Mouse (Mus musculus) lung, embryonic 14.5 days (tissue): ENCODE measurements at regions not wholly inside any gene's neighbourhood (a gene's known extent, or its start where the extent isn't known, plus 50 kb on each side); places are given as distances from the start of the nearest gene placed in this dataset.

ENCODE experiments used
- ATAC-seq: fragments of 200-750 bp; cut with Nextera tagmentation; 2 replicates; pipeline ENCODE4 v1.8.0; 2017; ENCODE audit warnings: mild to moderate bottlenecking, moderate TSS enrichment, moderate library complexity; ENCODE audit not compliant: insufficient read depth
- DNase-seq: peaks from one replicate; pipeline ENCODE4 v3.0.0-alpha.2; 2015
- H3K27ac ChIP-seq: fragments of 300-500 bp; sonication (generic); 2 replicates; pipeline ENCODE4 v1.5.1; 2014; ENCODE audit warnings: low read depth, mild to moderate bottlenecking, moderate library complexity
- H3K27me3 ChIP-seq: fragments of 300-500 bp; sonication (generic); 2 replicates; pipeline ENCODE4 v1.6.1; 2014; ENCODE audit warnings: low read length, control low read depth; ENCODE audit not compliant: insufficient read depth
- H3K36me3 ChIP-seq: fragments of 300-500 bp; sonication (generic); 2 replicates; pipeline ENCODE4 v1.6.1; 2014; ENCODE audit warnings: control low read depth; ENCODE audit not compliant: insufficient read depth
- H3K4me1 ChIP-seq: fragments of 300-500 bp; sonication (generic); 2 replicates; pipeline ENCODE4 v1.6.1; 2014; ENCODE audit warnings: antibody characterized with exemption, control low read depth; ENCODE audit not compliant: insufficient read depth
- H3K4me2 ChIP-seq: fragments of 300-500 bp; sonication (generic); 2 replicates; pipeline ENCODE4 v1.6.1; 2014; ENCODE audit warnings: mild to moderate bottlenecking
- H3K4me3 ChIP-seq: fragments of 300-500 bp; sonication (generic); 2 replicates; pipeline ENCODE4 v1.5.1; 2014; ENCODE audit warnings: low read depth, low read length
- H3K9ac ChIP-seq: fragments of 300-500 bp; sonication (generic); 2 replicates; pipeline ENCODE4 v1.6.1; 2014
- H3K9me3 ChIP-seq: fragments of 300-500 bp; sonication (generic); 2 replicates; pipeline ENCODE4 v1.6.1; 2016; ENCODE audit warnings: low read depth, low read length, control low read depth
- CTCF ChIP-seq: IDR thresholded peaks from 2 replicates; pipeline ENCODE4 v1.5.1; 2016; ENCODE audit warnings: antibody characterized with exemption, low read depth
- WGBS: fragments of 180-500 bp; shearing (Covaris S2); extraction: QIAGEN DNeasy Blood & Tissue Kit; methylation state at CpG from one replicate; pipeline ENCODE4 v1.1.7; 2014; 5-methylcytosine and 5-hydroxymethylcytosine counted together

- Histone ChIP-seq H3K9ac (no peak overlapping the region), H3K4me2 (no peak overlapping the region), H3K9me3 (no peaks in the 10 kb centered on the region), H3K27me3 (no peaks in the 10 kb centered on the region), H3K36me3 (no peaks in the 10 kb centered on the region), H3K4me1 (no peaks in the 10 kb centered on the region), H3K4me3 (no peak overlapping the region), H3K27ac (no peak overlapping the region)
- no peak for DNase-seq
- TF ChIP-seq CTCF: no peak
- ATAC-seq: no peak
- 75% methylated on average over 4 of the region's 4 CpGs for whole genome bisulfite sequencing
Observed at GRCm38 (mm10) chr15:68811041-68811440, 2310.3 kb upstream of the Lrrc6 start.

- H3K27ac ChIP-seq: no peak overlapping the region
- H3K9me3 ChIP-seq: no peaks in the 10 kb centered on the region
- no peaks in the 10 kb centered on the region for H3K4me1 ChIP-seq
- no peak for TF ChIP-seq CTCF
- ATAC-seq: no peak
- 52% methylated on average over 6 of the region's 6 CpGs for WGBS
- H3K4me3 ChIP-seq: no peak overlapping the region
- H3K9ac ChIP-seq: no peak overlapping the region
- H3K4me2 ChIP-seq: no peak overlapping the region
- no peak for DNase-seq
- H3K36me3 ChIP-seq: no peaks in the 10 kb centered on the region
- no peaks in the 10 kb centered on the region for H3K27me3 ChIP-seq
Observed at GRCm38 (mm10) chr15:68810593-68810992, 2309.9 kb upstream of the Lrrc6 start.

GRCm38 (mm10) chr15:68808175-68808574 is 2307.5 kb upstream of the Lrrc6 start:
- Histone ChIP-seq H3K4me2 (no peak overlapping the region), H3K36me3 (no peaks in the 10 kb centered on the region), H3K4me1 (no peaks in the 10 kb centered on the region), H3K27me3 (no peaks in the 10 kb centered on the region), H3K4me3 (no peak overlapping the region), H3K9me3 (no peaks in the 10 kb centered on the region), H3K9ac (no peak overlapping the region), H3K27ac (no peak overlapping the region)
- no peak for TF ChIP-seq CTCF
- WGBS: 94% methylated on average over 1 of the region's 1 CpGs
- no peak for ATAC-seq
- DNase-seq: no peak

- 94% methylated on average over 1 of the region's 1 CpGs for WGBS
- Histone ChIP-seq H3K36me3 (no peaks in the 10 kb centered on the region), H3K27ac (no peak overlapping the region), H3K4me2 (no peak overlapping the region), H3K9ac (no peak overlapping the region), H3K4me3 (no peak overlapping the region), H3K9me3 (no peaks in the 10 kb centered on the region), H3K27me3 (no peaks in the 10 kb centered on the region), H3K4me1 (no peaks in the 10 kb centered on the region)
- no peak for TF ChIP-seq CTCF
- no peak for DNase-seq
- no peak for ATAC-seq
Observed at GRCm38 (mm10) chr15:68804254-68804653, 2303.5 kb upstream of the Lrrc6 start.

GRCm38 (mm10) chr15:68801763-68802162 is 2301.1 kb upstream of the Lrrc6 start:
- H3K4me3 ChIP-seq: no peak overlapping the region
- H3K27ac ChIP-seq: no peak overlapping the region
- H3K36me3 ChIP-seq: no peaks in the 10 kb centered on the region
- no peak for TF ChIP-seq CTCF
- H3K27me3 ChIP-seq: no peaks in the 10 kb centered on the region
- H3K9me3 ChIP-seq: no peaks in the 10 kb centered on the region
- ATAC-seq: no peak
- 68% methylated on average over 4 of the region's 4 CpGs for WGBS
- no peak overlapping the region for H3K4me2 ChIP-seq
- H3K4me1 ChIP-seq: no peaks in the 10 kb centered on the region
- H3K9ac ChIP-seq: no peak overlapping the region
- no peak for DNase-seq

- no peak for ATAC-seq
- no peak for TF ChIP-seq CTCF
- H3K9me3 ChIP-seq: no peaks in the 10 kb centered on the region
Observed at GRCm38 (mm10) chr15:68797406-68797805, 2296.7 kb upstream of the Lrrc6 start.

GRCm38 (mm10) chr15:68795239-68795960 is 2294.7 kb upstream of the Lrrc6 start:
- no peak overlapping the region for H3K9ac ChIP-seq
- H3K4me1 ChIP-seq: no peaks in the 10 kb centered on the region
- no peaks in the 10 kb centered on the region for H3K36me3 ChIP-seq
- no peak overlapping the region for H3K4me2 ChIP-seq
- no peaks in the 10 kb centered on the region for H3K9me3 ChIP-seq
- TF ChIP-seq CTCF: no peak
- DNase-seq (no peak), ATAC-seq (no peak)
- 58% methylated on average over 4 of the region's 4 CpGs for WGBS
- H3K27ac ChIP-seq: no peak overlapping the region
- H3K27me3 ChIP-seq: no peaks in the 10 kb centered on the region
- no peak overlapping the region for H3K4me3 ChIP-seq

More at GRCm38 (mm10) chr15:68797406-68797805, 2296.7 kb upstream of the Lrrc6 start:
- DNase-seq: no peak
- Histone ChIP-seq H3K27ac (no peak overlapping the region), H3K4me3 (no peak overlapping the region), H3K9ac (no peak overlapping the region), H3K4me2 (no peak overlapping the region), H3K36me3 (no peaks in the 10 kb centered on the region), H3K4me1 (no peaks in the 10 kb centered on the region), H3K27me3 (no peaks in the 10 kb centered on the region)
- WGBS: 33% methylated on average over 2 of the region's 2 CpGs
